13 mouse cellular contexts compared by ENCODE assay signal in the genomic region with DNA sequence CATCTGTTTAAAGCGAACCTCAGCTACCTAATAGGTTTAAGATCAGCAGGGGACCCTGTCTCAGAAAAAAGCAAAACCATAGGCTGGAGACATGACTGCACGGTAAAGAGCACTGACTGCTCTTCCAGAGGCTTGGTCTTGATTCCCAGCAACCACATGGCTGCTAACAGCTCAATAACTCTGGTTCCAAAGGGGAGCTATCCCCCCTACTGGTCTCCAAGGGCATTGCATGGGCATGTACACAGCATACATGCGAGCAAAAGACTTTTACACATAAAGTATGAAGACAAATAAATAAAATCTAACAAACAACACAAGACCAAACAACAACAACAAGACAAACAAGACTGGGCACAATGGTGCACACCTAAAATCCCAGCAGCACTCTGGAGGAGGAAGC. TPM values are rescaled to one million over a fixed set of nuclear protein-coding genes. Genes with fewer than 3 reads are reported as not detected.
DNase-seq lines count a peak whose midpoint lies in the region; ATAC-seq and TF ChIP-seq lines count a peak whose summit lies in the region.
"Had no signal": no experiment of that assay in that cellular context is flagged by ENCODE, and none has a peak within 500 bp of the region (broad histone marks: within the 10 kb centered on the region; RNA-seq: fewer than 3 reads in every experiment).

No protein-coding gene starts in this region.

- no peak overlapping the region for H3K4me3 ChIP-seq in liver, embryonic 14.5 days (ENCODE audit: insufficient read depth in 1 of 2, low read depth in 2 of 2, low read length in 2 of 2)
- H3K4me3 ChIP-seq in liver, embryonic 11.5 days (ENCODE audit: low read depth, low read length) = no peak overlapping the region
- no peak overlapping the region for H3K4me3 ChIP-seq in ES-Bruce4 (ENCODE audit: low read depth, low read length)
- H3K4me3 ChIP-seq in embryonic facial prominence, embryonic 10.5 days = no peak overlapping the region
- H3K4me3 ChIP-seq: heart, embryonic 12.5 days; lung, embryonic 15.5 days had no signal

- H3K36me3 ChIP-seq in liver, embryonic 14.5 days (replicated peaks; ENCODE audit: control insufficient read depth, insufficient read depth, low read depth) = no peaks in the 10 kb centered on the region
- no peaks in the 10 kb centered on the region for H3K36me3 ChIP-seq in liver, embryonic 11.5 days (ENCODE audit: control insufficient read depth, insufficient read depth, low read length)
- H3K36me3 ChIP-seq in ES-Bruce4 (ENCODE audit: control insufficient read depth, insufficient read depth, low read length, poor library complexity, severe bottlenecking) = no peaks in the 10 kb centered on the region
- no peaks in the 10 kb centered on the region for H3K36me3 ChIP-seq in embryonic facial prominence, embryonic 10.5 days (replicated peaks)
- H3K36me3 ChIP-seq: heart, embryonic 12.5 days; lung, embryonic 15.5 days had no signal

- no peak overlapping the region for H3K27ac ChIP-seq in liver, embryonic 14.5 days
- H3K27ac ChIP-seq in liver, embryonic 11.5 days (ENCODE audit: low read depth, low read length) = no peak overlapping the region
- H3K27ac ChIP-seq in ES-Bruce4 (ENCODE audit: insufficient read depth, low read length) = no peak overlapping the region
- H3K27ac ChIP-seq in embryonic facial prominence, embryonic 10.5 days (replicated peaks) = no peak overlapping the region
- H3K27ac ChIP-seq: lung, embryonic 15.5 days had no signal

- peak; percentile 48 for TF ChIP-seq CTCF in liver, embryonic 14.5 days (IDR thresholded peaks at IDR 0.05; ENCODE audit: low read depth)
- peak; percentile 39 for TF ChIP-seq CTCF in ES-Bruce4 (IDR thresholded peaks at IDR 0.05; ENCODE audit: low read depth, low read length)

- WGBS in liver, embryonic 14.5 days (ENCODE audit: insufficient replicate concordance) = 60% methylated on average over 3 of the region's 3 CpGs
- WGBS in liver, embryonic 11.5 days = 86% methylated on average over 3 of the region's 3 CpGs
- WGBS in embryonic facial prominence, embryonic 10.5 days = 90% methylated on average over 3 of the region's 3 CpGs

- H3K4me1 ChIP-seq in liver, embryonic 14.5 days (replicated peaks; ENCODE audit: control insufficient read depth in 2 of 2, insufficient read depth in 2 of 2, low read length in 1 of 2) = no peaks in the 10 kb centered on the region
- H3K4me1 ChIP-seq in liver, embryonic 11.5 days (replicated peaks; ENCODE audit: control insufficient read depth, insufficient read depth, low read length) = no peaks in the 10 kb centered on the region
- H3K4me1 ChIP-seq in ES-Bruce4 (ENCODE audit: control insufficient read depth, insufficient read depth, low read length) = no peaks in the 10 kb centered on the region
- peaks cover 13% of the 10 kb centered on the region for H3K4me1 ChIP-seq in embryonic facial prominence, embryonic 10.5 days

- no peak overlapping the region for H3K4me2 ChIP-seq in liver, embryonic 14.5 days (ENCODE audit: low read depth)
- H3K4me2 ChIP-seq in liver, embryonic 11.5 days = no peak overlapping the region
- H3K4me2 ChIP-seq: heart, embryonic 12.5 days; lung, embryonic 15.5 days had no signal

- peak; percentile 12 for DNase-seq in CD4-positive, CD25-positive, alpha-beta regulatory T cell, adult 2 months (ENCODE audit: low read depth, low spot score)
- DNase-seq in liver, embryonic 14.5 days (ENCODE audit: low read depth in 3 of 3, low spot score in 3 of 3) = no peak
- DNase-seq in liver, embryonic 11.5 days (ENCODE audit: low spot score) = no peak
- DNase-seq in induced T-regulatory cell, adult 2 months (ENCODE audit: low read depth) = peak; percentile 28
- DNase-seq in embryonic facial prominence, embryonic 10.5 days (ENCODE audit: low spot score) = no peak
- DNase-seq in adrenal gland, adult 8-10 months = no peak

- H3K27me3 ChIP-seq in liver, embryonic 14.5 days (ENCODE audit: control insufficient read depth, insufficient read depth, low read length) = no peaks in the 10 kb centered on the region
- H3K27me3 ChIP-seq in liver, embryonic 11.5 days (replicated peaks; ENCODE audit: control insufficient read depth, insufficient read depth, low read length) = no peaks in the 10 kb centered on the region
- H3K27me3 ChIP-seq in ES-Bruce4 (ENCODE audit: control insufficient read depth, insufficient read depth, low read length, poor library complexity, severe bottlenecking) = no peaks in the 10 kb centered on the region
- no peaks in the 10 kb centered on the region for H3K27me3 ChIP-seq in embryonic facial prominence, embryonic 10.5 days (replicated peaks; ENCODE audit: low read depth, poor library complexity, severe bottlenecking)
- H3K27me3 ChIP-seq: heart, embryonic 12.5 days; lung, embryonic 15.5 days had no signal

- no peak overlapping the region for H3K9ac ChIP-seq in liver, embryonic 14.5 days (replicated peaks)
- H3K9ac ChIP-seq in liver, embryonic 11.5 days (ENCODE audit: low read depth, low read length) = no peak overlapping the region
- H3K9ac ChIP-seq in ES-Bruce4 (ENCODE audit: low read depth, poor library complexity, severe bottlenecking) = no peak overlapping the region
- H3K9ac ChIP-seq: heart, embryonic 12.5 days; lung, embryonic 15.5 days had no signal

- no peak for ATAC-seq in CD4-positive, CD25-positive, alpha-beta regulatory T cell, adult 4 months
- ATAC-seq in liver, embryonic 14.5 days (ENCODE audit: insufficient read depth) = no peak
- no peak for ATAC-seq in liver, embryonic 11.5 days (replicated peaks; ENCODE audit: low FRiP score)

- TF ChIP-seq POLR2A in ES-Bruce4 (IDR thresholded peaks at IDR 0.05; ENCODE audit: insufficient read depth, low read length) = no peak

- TF ChIP-seq EP300 in liver, embryonic 14.5 days (IDR thresholded peaks at IDR 0.05; ENCODE audit: low read depth) = no peak
- no peak for TF ChIP-seq EP300 in ES-Bruce4 (IDR thresholded peaks at IDR 0.05; ENCODE audit: insufficient read depth, low read depth, low read length)

- H3K9me3 ChIP-seq in liver, embryonic 14.5 days (ENCODE audit: control insufficient read depth, low read length) = no peaks in the 10 kb centered on the region
- no peaks in the 10 kb centered on the region for H3K9me3 ChIP-seq in liver, embryonic 11.5 days (ENCODE audit: control insufficient read depth, low read length)
- peaks cover 1% of the 10 kb centered on the region; the same call in 1 of the 2 replicates for H3K9me3 ChIP-seq in ES-Bruce4 (replicated peaks; ENCODE audit: control insufficient read depth, insufficient read depth, low read length, poor library complexity, severe bottlenecking)
- H3K9me3 ChIP-seq in embryonic facial prominence, embryonic 10.5 days = no peaks in the 10 kb centered on the region; the same call in 1 of the 2 replicates
- H3K9me3 ChIP-seq: lung, embryonic 15.5 days had no signal

RNA-seq across cellular contexts. Expression of a gene that starts 36.5 kb away (rescaled TPM):
- polyA plus RNA-seq in CD4-positive, CD25-positive, alpha-beta regulatory T cell, adult 4 months (2017; shearing (Covaris generic)) = 10 to 100 TPM; 23.8 to 34.8 TPM
- polyA plus RNA-seq in liver, embryonic 14.5 days (2012; rRNA removed) = 12.3 and 15.7 TPM in 2 replicates
- 10.3 and 11.6 TPM in 2 replicates for polyA plus RNA-seq in liver, embryonic 14.5 days (2014; fragmentation: Nextera tagmentation; extraction: Ambion mirVana)
- 26.1 and 30.3 TPM in 2 replicates for polyA plus RNA-seq in liver, embryonic 11.5 days (2014; fragmentation: Nextera tagmentation; extraction: Ambion mirVana)
- polyA plus RNA-seq in ES-Bruce4 (2011; ENCODE audit: insufficient read depth, insufficient read length, low read depth, missing spikeins) = 87.5 and 88.6 TPM in 2 replicates
- 27.5 and 28.8 TPM in 2 replicates for polyA plus RNA-seq in embryonic facial prominence, embryonic 10.5 days (2016; fragmentation: Nextera tagmentation; extraction: Ambion mirVana)
- total RNA-seq in adrenal gland, adult 8-10 months (2022) = 10 to 100 TPM; 28.6 to 46.7 (median 35.5) TPM

RNA-seq across cellular contexts. Expression of a gene that starts 43.9 kb away (rescaled TPM):
- not detected for polyA plus RNA-seq in CD4-positive, CD25-positive, alpha-beta regulatory T cell, adult 4 months (2017; shearing (Covaris generic))
- not detected in 2 replicates for polyA plus RNA-seq in liver, embryonic 14.5 days (2012; rRNA removed)
- not detected in 2 replicates for polyA plus RNA-seq in liver, embryonic 14.5 days (2014; fragmentation: Nextera tagmentation; extraction: Ambion mirVana)
- not detected in 2 replicates for polyA plus RNA-seq in liver, embryonic 11.5 days (2014; fragmentation: Nextera tagmentation; extraction: Ambion mirVana)
- polyA plus RNA-seq in ES-Bruce4 (2011; ENCODE audit: insufficient read depth, insufficient read length, low read depth, missing spikeins) = not detected in 2 replicates
- not detected in 2 replicates for polyA plus RNA-seq in embryonic facial prominence, embryonic 10.5 days (2016; fragmentation: Nextera tagmentation; extraction: Ambion mirVana)
- not detected for total RNA-seq in adrenal gland, adult 8-10 months (2022)
- total RNA-seq: left cerebral cortex, postnatal 14 days had no signal
- polyA plus RNA-seq: heart, embryonic 12.5 days; hindbrain, embryonic 11.5 days; lung, embryonic 15.5 days; spleen, adult 2 months had no signal

RNA-seq across cellular contexts. Expression of a gene that starts 58.4 kb away (rescaled TPM):
- not detected for polyA plus RNA-seq in CD4-positive, CD25-positive, alpha-beta regulatory T cell, adult 4 months (2017; shearing (Covaris generic))
- 0.11 and 0.12 TPM in 2 replicates for polyA plus RNA-seq in liver, embryonic 14.5 days (2012; rRNA removed)
- polyA plus RNA-seq in liver, embryonic 14.5 days (2014; fragmentation: Nextera tagmentation; extraction: Ambion mirVana) = 0.17 and 0.29 TPM in 2 replicates
- 2.1 and 2.7 TPM in 2 replicates for polyA plus RNA-seq in liver, embryonic 11.5 days (2014; fragmentation: Nextera tagmentation; extraction: Ambion mirVana)
- polyA plus RNA-seq in ES-Bruce4 (2011; ENCODE audit: insufficient read depth, insufficient read length, low read depth, missing spikeins) = 0.99 and 1.2 TPM in 2 replicates
- polyA plus RNA-seq in embryonic facial prominence, embryonic 10.5 days (2016; fragmentation: Nextera tagmentation; extraction: Ambion mirVana) = 12.4 and 13.7 TPM in 2 replicates
- under 1 TPM; 0.35 to 0.70 (median 0.41) TPM for total RNA-seq in adrenal gland, adult 8-10 months (2022)

Comparison
In these comparisons a context has a peak if more than half of its experiments do, and no peak if none do; other contexts are left out.
1. DNase-seq: peak in CD4-positive, CD25-positive, alpha-beta regulatory T cell, adult 2 months (single experiment) and induced T-regulatory cell, adult 2 months (single experiment); none in liver, embryonic 14.5 days (0 of 3), liver, embryonic 11.5 days (single experiment), embryonic facial prominence, embryonic 10.5 days (single experiment) and adrenal gland, adult 8-10 months (single experiment).